Mouse (Mus musculus): ENCODE measurements around the gene Nudcd2. TPM values are rescaled to one million over a fixed set of nuclear protein-coding genes. Genes with fewer than 3 reads are reported as not detected.
"Not testable (repeated sequence)": the region's sequence is repeated elsewhere in the genome, so short reads cannot be mapped to it uniquely, and the experiment has no call there.

Nudcd2 gene
- 10 to 100 TPM; 30.6 to 31.7 TPM for total RNA-seq (2021)

- DNase-seq, result peak; percentile 93
Observed at GRCm38 (mm10) chr11:40733339-40734174, at the start of gene Nudcd2, which contains the start of gene Hmmr. Nudcd2 (plus strand) TSS chr11:40733667. Hmmr (minus strand) TSS chr11:40733422.

DNA sequence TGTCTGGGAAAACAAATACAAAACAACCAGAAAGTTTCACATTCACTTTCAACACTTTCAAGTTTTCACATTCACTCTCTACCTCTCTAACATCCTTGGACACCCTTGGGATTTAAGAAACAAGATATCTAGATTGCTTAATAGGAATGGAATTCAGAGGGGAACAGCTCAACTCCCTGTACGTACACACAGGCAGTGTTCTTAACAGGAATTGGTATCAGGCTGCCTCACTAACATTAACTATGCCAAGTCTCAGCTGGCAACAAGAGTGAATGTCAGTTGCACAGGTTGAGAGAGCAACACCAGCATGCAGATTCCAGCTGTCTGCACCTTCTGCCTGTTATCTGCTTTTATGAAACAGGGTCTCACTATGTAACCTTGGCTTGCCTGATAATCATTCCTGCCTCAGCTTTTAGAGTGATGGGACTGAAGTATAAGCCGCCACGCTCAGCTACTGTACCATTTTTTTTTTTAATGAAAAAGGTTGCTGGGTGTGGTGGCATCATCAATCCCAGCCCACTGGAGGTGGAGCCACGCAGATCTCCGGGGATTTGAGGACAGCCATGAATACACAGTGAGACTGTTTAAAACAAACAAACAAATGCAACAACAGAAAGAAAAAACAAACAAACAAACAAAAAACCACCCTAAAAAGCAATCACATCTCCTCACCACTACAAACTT is 42.9 kb upstream of the Nudcd2 start:
- peak; percentile 20 for DNase-seq

- DNase-seq, result peak; percentile 54
Observed at GRCm38 (mm10) chr11:40692101-40692509, 41.4 kb upstream of the Nudcd2 start.

DNA sequence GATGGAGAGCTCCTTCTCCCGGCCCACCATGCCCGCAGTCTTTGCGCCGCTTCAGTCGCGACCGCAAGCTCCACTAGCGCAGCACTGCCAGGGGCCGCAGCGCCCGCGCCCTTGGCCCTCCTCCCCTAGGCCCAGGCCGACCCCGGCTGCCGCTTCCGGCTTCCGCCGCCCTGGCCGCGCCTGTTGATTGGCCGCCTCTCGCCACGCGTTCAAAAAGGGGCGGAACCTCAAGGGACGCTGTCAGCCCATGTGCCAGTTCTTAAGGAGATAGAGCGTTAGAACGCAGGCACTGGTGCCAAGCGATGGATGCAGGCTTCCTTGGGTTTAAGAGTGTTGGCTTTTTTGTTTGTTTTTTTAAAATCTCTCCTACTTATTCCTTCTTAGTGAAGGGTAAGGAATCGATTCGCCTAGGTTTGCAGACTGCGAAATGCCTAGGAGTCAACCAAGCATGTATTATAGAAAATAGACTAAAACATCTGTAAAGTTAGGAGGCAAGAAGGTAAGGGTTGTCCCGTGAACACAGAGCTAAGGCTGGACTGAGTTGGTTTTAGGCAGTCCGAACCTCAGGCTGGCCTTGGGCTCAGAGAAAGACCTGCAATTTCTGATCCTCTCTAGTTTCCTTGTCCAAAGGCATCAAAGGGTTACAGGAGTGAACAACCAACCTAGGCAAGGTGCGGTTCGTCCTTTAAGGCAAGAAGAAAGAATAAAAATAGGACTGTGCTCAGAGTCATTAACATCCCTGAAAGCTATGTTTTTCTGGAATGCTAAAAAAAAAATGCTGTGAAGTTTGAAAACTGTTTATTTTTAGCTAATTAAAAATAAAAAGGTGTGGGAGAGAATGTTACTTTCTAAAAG is 40.7 kb upstream of the Nudcd2 start:
- peak; percentile 96 for DNase-seq

DNA sequence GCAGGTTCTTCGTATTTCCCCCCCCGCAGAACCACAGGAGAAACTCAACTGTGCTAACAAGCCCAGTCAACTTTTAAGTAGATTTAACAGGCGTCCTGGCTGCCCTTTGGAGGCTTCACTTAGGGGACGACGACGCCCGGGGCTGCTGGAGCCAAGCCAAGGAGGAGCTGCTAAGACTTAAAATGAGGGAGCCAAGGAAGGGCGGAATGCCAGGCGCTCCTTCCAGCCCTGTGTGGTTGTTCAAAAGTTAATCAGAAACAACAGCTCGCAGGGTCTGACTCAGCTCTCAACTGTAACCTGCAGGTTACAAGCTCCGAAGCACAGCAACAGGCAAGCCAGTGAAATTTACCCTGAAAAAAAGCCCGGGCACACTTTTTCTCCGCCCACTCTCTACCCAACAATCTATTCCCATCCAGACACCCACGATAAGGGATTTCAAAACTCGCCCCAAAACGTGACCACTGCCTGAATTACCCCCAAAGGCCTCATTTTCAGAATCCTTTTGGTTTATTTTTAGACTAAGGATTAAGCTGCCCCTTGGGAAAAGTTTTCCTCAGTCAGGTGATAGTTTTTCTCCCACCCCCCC is 40.0 kb upstream of the Nudcd2 start:
- peak; percentile 69 for DNase-seq

- peak; percentile 77 for DNase-seq
Observed at GRCm38 (mm10) chr11:40694311-40695087, 39.0 kb upstream of the Nudcd2 start.

DNA sequence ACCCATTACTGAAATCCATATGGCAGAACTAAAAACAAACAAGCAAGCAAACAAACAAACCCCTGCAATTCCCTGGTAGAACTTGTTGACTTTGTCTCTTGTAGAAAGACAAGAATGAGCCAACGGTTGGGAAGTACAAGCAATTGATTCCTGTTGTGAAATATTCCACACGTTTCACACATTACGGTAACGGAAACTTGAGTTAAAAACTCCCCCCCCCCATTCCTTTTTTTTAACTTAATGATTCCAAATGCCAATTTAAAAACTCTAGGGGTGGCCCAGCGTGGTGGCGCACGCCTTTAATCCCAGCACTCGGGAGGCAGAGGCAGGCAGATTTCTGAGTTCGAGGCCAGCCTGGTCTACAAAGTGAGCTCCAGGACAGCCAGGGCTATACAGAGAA is 38.4 kb upstream of the Nudcd2 start, which contains the start of gene Mat2b:
TSS of gene Mat2b (minus strand) at position 101 of the 400 bp plus-strand sequence.
- DNase-seq, result no peak

- DNase-seq, result not testable (repeated sequence)
Observed at GRCm38 (mm10) chr11:40709899-40710298, 23.6 kb upstream of the Nudcd2 start.

GRCm38 (mm10) chr11:40713858-40714257 is 19.6 kb upstream of the Nudcd2 start:
- peak; percentile 16 for DNase-seq

- DNase-seq, result no peak
Observed at GRCm38 (mm10) chr11:40715524-40715923, 17.9 kb upstream of the Nudcd2 start.

GRCm38 (mm10) chr11:40718324-40718723 is 15.1 kb upstream of the Nudcd2 start:
- no peak for DNase-seq

GRCm38 (mm10) chr11:40732997-40733338 is 499 bp upstream of the Nudcd2 start:
- DNase-seq, result no peak

DNA sequence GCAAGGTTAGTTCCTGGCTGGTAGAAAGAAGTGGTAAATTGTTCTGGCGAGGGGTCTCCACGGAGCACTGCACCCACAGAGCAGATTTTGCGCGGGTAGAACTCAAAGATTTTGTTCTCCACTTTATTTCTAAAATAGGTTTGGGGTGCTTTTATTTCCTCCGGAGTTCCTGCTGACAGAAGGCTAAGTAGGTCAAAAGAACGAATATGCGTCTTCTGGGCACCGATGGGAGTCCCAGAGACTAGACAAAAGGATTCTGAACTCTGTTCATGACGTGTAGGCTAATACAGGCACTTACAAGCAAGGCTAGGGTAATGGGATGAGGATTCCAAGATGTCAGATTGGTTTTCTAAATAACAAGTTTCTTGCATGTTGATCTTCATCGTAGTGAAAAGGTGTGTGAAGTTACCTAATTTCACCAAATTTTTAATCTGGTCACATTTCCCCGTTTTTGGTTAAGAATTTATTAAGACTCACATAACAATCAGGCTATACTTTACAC is 835 bp downstream of the Nudcd2 start:
- DNase-seq, result no peak

DNA sequence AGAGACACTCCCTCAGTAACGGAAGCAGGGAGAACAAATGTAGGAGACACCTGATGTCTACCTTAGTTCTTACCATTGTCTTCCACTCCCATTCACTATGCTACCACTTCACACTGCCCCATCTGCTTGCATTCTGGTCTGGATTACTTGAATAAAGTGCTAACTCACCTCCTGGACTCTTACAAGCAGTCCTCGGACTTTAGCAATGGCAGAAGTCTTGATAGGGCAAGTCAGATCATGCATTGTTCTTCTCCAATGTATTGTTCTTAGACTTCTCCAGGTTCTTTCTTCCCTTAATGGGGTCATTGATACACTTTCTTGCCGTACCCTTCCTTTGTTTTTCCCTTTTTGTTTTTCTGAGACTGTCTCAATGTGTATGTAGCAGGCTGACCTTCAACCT is 3.9 kb downstream of the Nudcd2 start:
- no peak for DNase-seq

GRCm38 (mm10) chr11:40741605-40742262 is 8.3 kb downstream of the Nudcd2 start:
- DNase-seq, result no peak

- DNase-seq, result no peak
Observed at GRCm38 (mm10) chr11:40744348-40744747, 10.9 kb downstream of the Nudcd2 start.

GRCm38 (mm10) chr11:40746361-40746760 is 12.9 kb downstream of the Nudcd2 start:
- no peak for DNase-seq

DNA sequence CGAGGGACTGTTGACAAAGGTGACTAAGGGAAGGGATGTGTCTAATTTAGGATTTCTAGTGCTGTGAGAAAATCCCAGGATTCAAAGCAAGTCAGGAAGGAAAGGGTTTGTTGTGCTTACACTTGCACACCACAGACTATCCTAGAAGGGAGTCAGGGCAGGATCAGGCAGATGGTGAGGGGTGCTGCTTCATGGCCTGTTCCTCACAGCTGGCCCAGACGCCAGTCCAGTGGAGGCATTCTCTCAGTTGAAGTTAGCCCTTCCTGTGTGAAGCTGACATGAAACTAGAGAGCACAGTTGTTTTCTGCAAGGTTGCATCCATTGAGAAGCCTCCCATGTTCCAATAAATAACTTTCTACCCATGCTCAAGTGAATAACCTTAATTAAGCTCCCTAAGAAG is 14.2 kb downstream of the Nudcd2 start:
- DNase-seq, result no peak

GRCm38 (mm10) chr11:40753836-40754235 is 20.4 kb downstream of the Nudcd2 start:
- DNase-seq, result peak; percentile 38

GRCm38 (mm10) chr11:40754664-40755107 is 21.2 kb downstream of the Nudcd2 start:
- no peak for DNase-seq

Data from heart, postnatal 4 days (tissue).